Mouse (Mus musculus) thymus, adult 2 months (tissue): Measurements from ENCODE around the gene Mboat7. TPM values are rescaled to one million over a fixed set of nuclear protein-coding genes. Genes with fewer than 3 reads are reported as not detected.

ENCODE experiments used
- DNase-seq: peaks from one replicate; pipeline ENCODE4 v3.0.0; 2021
- H3K27ac ChIP-seq: fragments of 200-500 bp; 2 replicates; pipeline ENCODE4 v1.5.1; 2012; ENCODE audit warnings: low read length, control low read depth; ENCODE audit not compliant: control insufficient read depth, insufficient read depth
- H3K27me3 ChIP-seq: fragments of 200-500 bp; 2 replicates; pipeline ENCODE4 v1.6.1; 2012; ENCODE audit warnings: mild to moderate bottlenecking, low read length, moderate library complexity, mixed read lengths; ENCODE audit not compliant: control insufficient read depth, insufficient read depth
- H3K36me3 ChIP-seq: fragments of 200-500 bp; 2 replicates; pipeline ENCODE4 v1.6.1; 2012; ENCODE audit warnings: mild to moderate bottlenecking, low read length, moderate library complexity; ENCODE audit not compliant: control insufficient read depth, insufficient read depth
- H3K4me1 ChIP-seq: fragments of 200-500 bp; replicated peaks from 2 replicates; pipeline ENCODE4 v1.6.1; 2012; ENCODE audit warnings: low read length; ENCODE audit not compliant: control insufficient read depth, insufficient read depth
- H3K4me3 ChIP-seq: fragments of 200-500 bp; 2 replicates; pipeline ENCODE4 v1.5.1; 2012; ENCODE audit warnings: mild to moderate bottlenecking, low read length, control low read depth, moderate library complexity; ENCODE audit not compliant: control insufficient read depth, insufficient read depth
- CTCF ChIP-seq: fragments of 200-500 bp; IDR thresholded peaks from 2 replicates; pipeline ENCODE4 v1.5.1; 2012; ENCODE audit warnings: mild to moderate bottlenecking, control low read depth, low read length, moderate library complexity, borderline replicate concordance; ENCODE audit not compliant: control insufficient read depth, poor library complexity, insufficient read depth; ENCODE audit errors: extremely low read depth
- POLR2A ChIP-seq: fragments of 200-500 bp; IDR thresholded peaks from 2 replicates; pipeline ENCODE4 v1.6.1; 2012; ENCODE audit warnings: mild to moderate bottlenecking, low read length, control low read depth, moderate library complexity; ENCODE audit not compliant: control insufficient read depth, poor library complexity, insufficient read depth; ENCODE audit errors: extremely low read depth
- WGBS: fragments of 180-500 bp; shearing (Covaris S2); methylation state at CpG from one replicate; pipeline ENCODE4 v1.1.7; 2018; 5-methylcytosine and 5-hydroxymethylcytosine counted together
- polyA plus RNA-seq: library from polyadenylated mRNA; depleted of rRNA; stranded (reverse); fragments of >200 nt; gene quantifications from 2 replicates; pipeline ENCODE4 v1.2.3, GENCODE M21; 2012; rRNA removed

Gene Mboat7
- polyA plus RNA-seq, 1 experiment = 75.5 TPM

DNA sequence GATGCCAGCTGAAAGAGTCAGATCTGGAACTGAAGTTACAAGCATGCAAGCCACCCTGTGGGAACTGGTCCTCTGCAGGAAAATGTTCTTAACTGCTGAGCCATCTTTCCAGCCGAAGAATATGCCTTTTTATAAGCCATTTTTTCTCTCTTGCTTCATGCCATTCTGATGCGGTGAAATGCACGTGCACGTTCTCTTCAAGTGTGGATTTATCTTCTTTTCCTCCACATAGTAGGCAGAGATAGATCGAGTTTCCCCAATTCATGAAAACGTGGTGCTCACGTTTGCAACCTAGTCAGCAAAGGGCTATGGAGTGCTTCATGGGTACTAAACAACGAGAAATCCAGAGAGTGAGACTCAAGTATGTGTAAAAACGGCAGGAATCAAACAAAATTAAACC lies 49.5 kb downstream of the Mboat7 start:
- TF ChIP-seq POLR2A (no peak), CTCF (no peak)
- Histone ChIP-seq H3K36me3 (peaks cover 3% of the 10 kb centered on the region; the same call in 1 of the 2 replicates), H3K4me1 (peaks cover 18% of the 10 kb centered on the region), H3K27ac (no peak overlapping the region), H3K27me3 (no peaks in the 10 kb centered on the region), H3K4me3 (no peak overlapping the region)
- DNase-seq = no peak
- 8% methylated on average over 9 of the region's 9 CpGs for whole genome bisulfite sequencing

GRCm38 (mm10) chr7:3643412-3643811 lies 49.9 kb downstream of the Mboat7 start:
- TF ChIP-seq CTCF (no peak), POLR2A (no peak)
- 21% methylated on average over 5 of the region's 5 CpGs for WGBS
- H3K36me3 ChIP-seq = peaks cover 3% of the 10 kb centered on the region; the same call in 1 of the 2 replicates
- H3K4me3 ChIP-seq = no peak overlapping the region
- H3K27me3 ChIP-seq = no peaks in the 10 kb centered on the region
- peaks cover 18% of the 10 kb centered on the region for H3K4me1 ChIP-seq
- no peak for DNase-seq
- H3K27ac ChIP-seq = no peak overlapping the region

DNA sequence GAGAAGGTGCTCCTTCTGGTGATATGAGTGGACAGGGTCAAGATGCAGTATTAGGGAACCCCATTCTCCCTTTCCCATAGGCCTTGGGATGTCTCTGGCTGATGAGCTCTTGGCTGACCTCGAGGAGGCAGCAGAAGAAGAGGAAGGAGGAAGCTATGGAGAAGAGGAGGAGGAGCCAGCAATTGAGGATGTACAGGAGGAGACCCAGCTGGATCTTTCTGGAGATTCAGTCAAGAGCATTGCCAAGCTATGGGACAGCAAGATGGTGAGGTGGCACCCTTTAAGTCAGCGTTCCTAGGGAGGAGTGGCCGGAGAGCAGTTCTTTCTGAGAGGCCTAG lies 62.9 kb downstream of the Mboat7 start:
- Histone ChIP-seq H3K4me1 (peaks cover 15% of the 10 kb centered on the region), H3K4me3 (peak overlapping the region; percentile 77), H3K27ac (no peak overlapping the region), H3K36me3 (peaks cover 9% of the 10 kb centered on the region; the same call in 1 of the 2 replicates), H3K27me3 (no peaks in the 10 kb centered on the region)
- DNase-seq = no peak
- 51% methylated on average over 3 of the region's 3 CpGs for WGBS
- no peak for TF ChIP-seq POLR2A
- TF ChIP-seq CTCF = no peak

- H3K27ac ChIP-seq = peak within 1 kb of the TSS; percentile 72
- H3K36me3 ChIP-seq = 0 out of 2 replicates have a peak, but pooled peaks cover 3% of the 10 kb centered on the region
- TF ChIP-seq POLR2A (peak; percentile 52; the same call in 1 of the 2 replicates), CTCF (no peak)
- DNase-seq = peak; percentile 92
- H3K4me3 ChIP-seq = peak within 1 kb of the TSS; percentile 77
- WGBS = under 1% methylated on average over 47 of the region's 47 CpGs
- H3K27me3 ChIP-seq = no peaks in the 10 kb centered on the region
- H3K4me1 ChIP-seq = peaks cover 15% of the 10 kb centered on the region
These were observed 63.5 kb downstream of the Mboat7 start, which contains the start of the genes Tfpt and Prpf31 for GRCm38 (mm10) chr7:3629543-3630477. TSS of gene Tfpt (minus strand) at chr7:3629929. TSS of gene Prpf31 (plus strand) at chr7:3629985.

DNA sequence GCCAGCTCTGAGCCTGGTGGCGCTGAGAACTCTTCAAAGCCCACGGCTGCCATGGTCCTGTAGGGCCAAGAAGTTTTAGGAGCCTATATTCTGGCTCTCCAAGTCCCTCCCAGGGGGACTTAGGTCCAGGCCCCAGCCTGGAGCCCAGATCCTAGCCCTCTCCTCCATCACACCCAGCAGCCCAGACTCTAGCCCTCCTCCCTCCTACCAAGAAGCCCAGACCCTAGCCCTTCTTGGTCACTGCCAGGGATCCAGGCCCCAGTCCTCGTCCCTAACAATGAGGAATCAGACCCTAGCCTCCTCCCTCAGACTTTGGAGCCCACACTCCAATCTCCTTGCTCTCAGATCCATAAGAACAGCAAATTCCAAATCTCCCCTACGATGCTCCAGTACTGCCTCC lies 64.3 kb downstream of the Mboat7 start:
- TF ChIP-seq CTCF (no peak), POLR2A (no peak)
- Histone ChIP-seq H3K4me1 (peaks cover 15% of the 10 kb centered on the region), H3K27ac (no peak overlapping the region), H3K36me3 (no peaks in the 10 kb centered on the region), H3K4me3 (peak overlapping the region; percentile 77), H3K27me3 (no peaks in the 10 kb centered on the region)
- 32% methylated on average over 4 of the region's 4 CpGs for WGBS
- DNase-seq = peak; percentile 14

Other genes with a start within 250 kb of the Mboat7 start
- gene Tarm1, start 190.9 kb downstream of the Mboat7 start, polyA plus RNA-seq = 0.52 and 0.53 TPM in 2 replicates
- 0.13 and 0.60 TPM in 2 replicates for gene Oscar, start 77.4 kb downstream of the Mboat7 start, polyA plus RNA-seq
- 231 and 311 TPM in 2 replicates for gene Ndufa3, start 76.2 kb downstream of the Mboat7 start, polyA plus RNA-seq
- gene Tfpt, start 63.6 kb downstream of the Mboat7 start, polyA plus RNA-seq = 9.4 and 12.5 TPM in 2 replicates
- 42.4 and 48.6 TPM in 2 replicates for gene Prpf31, start 63.5 kb downstream of the Mboat7 start, polyA plus RNA-seq
- gene Cnot3, start 48.3 kb downstream of the Mboat7 start, polyA plus RNA-seq = 185 and 202 TPM in 2 replicates
- 4.3 and 4.9 TPM in 2 replicates for gene Leng1, start 27.7 kb downstream of the Mboat7 start, polyA plus RNA-seq
- 21.7 and 27.9 TPM in 2 replicates for gene Tmc4, start 16.0 kb downstream of the Mboat7 start, polyA plus RNA-seq
- gene Tsen34, start 660 bp downstream of the Mboat7 start, polyA plus RNA-seq = 53.6 and 57.6 TPM in 2 replicates
- 2,860 and 2,943 TPM in 2 replicates for gene Rps9, start 10.5 kb upstream of the Mboat7 start, polyA plus RNA-seq
- 17.5 and 20.0 TPM in 2 replicates for gene Pirb, start 26.9 kb upstream of the Mboat7 start, polyA plus RNA-seq
- gene Gm15448, start 132.2 kb upstream of the Mboat7 start, polyA plus RNA-seq = 0.41 and 0.59 TPM in 2 replicates
- gene Pira2, start 151.5 kb upstream of the Mboat7 start, polyA plus RNA-seq = 1.1 and 2.0 TPM in 2 replicates
- 1.5 and 3.3 TPM in 2 replicates for gene Gm14548, start 204.6 kb upstream of the Mboat7 start, polyA plus RNA-seq
- gene Lilra6, start 222.0 kb upstream of the Mboat7 start, polyA plus RNA-seq = 1.2 and 2.2 TPM in 2 replicates